Mouse (Mus musculus) liver, embryonic 14.5 days (tissue): ENCODE results near the gene Prap1. TPM values are rescaled to one million over a fixed set of nuclear protein-coding genes. Genes with fewer than 3 reads are reported as not detected.

Experiments used
- ATAC-seq: fragments of 200-750 bp; cut with Nextera tagmentation; 2 replicates; pipeline ENCODE4 v1.8.0; 2017; ENCODE audit warnings: moderate number of reproducible peaks, mild to moderate bottlenecking, moderate library complexity; ENCODE audit not compliant: insufficient read depth
- DNase-seq, 3 experiments: peaks; one replicate each; pipeline ENCODE4 v3.0.0-alpha.2; 2012 to 2013; ENCODE audit warnings: low read depth in 3 of 3, low spot score in 3 of 3
- H3K27ac ChIP-seq: fragments of 300-500 bp; sonication (generic); 2 replicates; pipeline ENCODE4 v1.5.1; 2014; ENCODE audit warnings: moderate library complexity, mild to moderate bottlenecking, control low read depth, inconsistent platforms
- H3K27me3 ChIP-seq: fragments of 300-500 bp; sonication (generic); 2 replicates; pipeline ENCODE4 v1.6.1; 2014; ENCODE audit warnings: mild to moderate bottlenecking, low read length, moderate library complexity; ENCODE audit not compliant: control insufficient read depth, insufficient read depth
- H3K36me3 ChIP-seq: fragments of 300-500 bp; sonication (generic); replicated peaks from 2 replicates; pipeline ENCODE4 v1.6.1; 2014; ENCODE audit warnings: low read depth; ENCODE audit not compliant: control insufficient read depth, insufficient read depth
- H3K4me1 ChIP-seq, 2 experiments: fragments of 200-500 bp in 1 of 2; fragments of 300-500 bp in 1 of 2; sonication (generic) in 1 of 2; replicated peaks; 2 replicates each; pipeline ENCODE4 v1.6.1; 2012 to 2014; ENCODE audit warnings: antibody characterized with exemption in 1 of 2, inconsistent platforms in 1 of 2, low read length in 1 of 2; ENCODE audit not compliant: control insufficient read depth in 2 of 2, insufficient read depth in 2 of 2
- H3K4me2 ChIP-seq: fragments of 300-500 bp; sonication (generic); 2 replicates; pipeline ENCODE4 v1.6.1; 2014; ENCODE audit warnings: low read depth, mild to moderate bottlenecking, control low read depth, moderate library complexity
- H3K4me3 ChIP-seq, 2 experiments: fragments of 200-500 bp in 1 of 2; fragments of 300-500 bp in 1 of 2; sonication (generic) in 1 of 2; 2 replicates each; pipeline ENCODE4 v1.5.1; 2012 to 2014; ENCODE audit warnings: low read depth in 2 of 2, low read length in 2 of 2, mild to moderate bottlenecking in 2 of 2, control low read depth in 1 of 2, inconsistent platforms in 1 of 2, moderate library complexity in 1 of 2; ENCODE audit not compliant: insufficient read depth in 1 of 2
- H3K9ac ChIP-seq: fragments of 300-500 bp; sonication (generic); replicated peaks from 2 replicates; pipeline ENCODE4 v1.6.1; 2014; ENCODE audit warnings: mild to moderate bottlenecking, control low read depth, moderate library complexity
- H3K9me3 ChIP-seq: fragments of 300-500 bp; sonication (generic); 2 replicates; pipeline ENCODE4 v1.6.1; 2016; ENCODE audit warnings: low read length, mixed read lengths; ENCODE audit not compliant: control insufficient read depth
- CTCF ChIP-seq: IDR thresholded peaks from 2 replicates; pipeline ENCODE4 v1.5.1; 2016; ENCODE audit warnings: antibody characterized with exemption, low read depth, control low read depth
- EP300 ChIP-seq: IDR thresholded peaks from 2 replicates; pipeline ENCODE4 v1.6.1; 2016; ENCODE audit warnings: antibody characterized with exemption, low read depth
- WGBS: fragments of 180-500 bp; shearing (Covaris S2); extraction: QIAGEN DNeasy Blood & Tissue Kit; methylation state at CpG from one replicate; pipeline ENCODE4 v1.1.7; 2014; ENCODE audit not compliant: insufficient replicate concordance; 5-methylcytosine and 5-hydroxymethylcytosine counted together
- polyA plus RNA-seq, 2 experiments: library from polyadenylated mRNA; depleted of rRNA in 1 of 2; stranded (reverse) in 1 of 2; unstranded in 1 of 2; fragments of >200 nt; fragmentation: Nextera tagmentation in 1 of 2; extraction: Ambion mirVana in 1 of 2; gene quantifications; 2 replicates each; pipeline versions ENCODE4 v1.2.1 to v1.2.3; 2012 to 2014

The Prap1 gene
- polyA plus RNA-seq (2012; rRNA removed) (0.87 TPM in 1 of 2 replicates, not detected in the other), polyA plus RNA-seq (2014; fragmentation: Nextera tagmentation; extraction: Ambion mirVana) (not detected in 2 replicates)

DNA sequence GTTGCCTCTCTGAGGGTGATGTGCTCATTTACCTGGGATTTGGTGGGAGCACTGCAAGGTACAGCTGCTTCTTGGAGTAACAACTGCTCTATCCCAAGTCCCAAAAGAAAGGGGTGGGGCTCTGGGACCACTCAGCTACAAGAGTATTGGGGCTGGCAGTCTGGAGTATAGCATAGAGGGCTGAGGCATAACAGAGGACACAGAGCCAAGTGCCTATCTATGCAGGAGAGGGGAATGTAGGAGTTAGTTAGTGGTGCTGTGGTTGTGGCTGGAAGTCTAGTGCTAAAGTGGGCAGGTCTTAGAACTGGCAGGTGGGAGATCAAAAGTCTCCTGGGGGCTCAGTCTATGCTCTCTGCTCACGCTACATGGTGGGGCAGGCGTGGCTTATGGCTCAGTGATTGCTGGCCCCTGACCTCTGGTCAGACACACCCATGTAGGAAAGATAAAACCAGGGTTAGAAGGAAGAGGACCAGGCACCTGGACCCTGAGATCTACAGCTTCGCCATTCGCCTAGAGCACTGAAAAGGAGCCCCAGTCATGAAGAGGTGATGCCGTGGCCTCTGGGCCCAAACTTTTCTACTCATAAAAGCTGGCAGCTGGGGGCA lies at the start of gene Prap1:
Gene Prap1, plus strand, starts transcription at position 472 of the 605 bp plus-strand sequence.
- WGBS: 51% methylated on average over 5 of the region's 5 CpGs
- ATAC-seq (no peak), DNase-seq (no peak)
- Histone ChIP-seq H3K9me3 (no peaks in the 10 kb centered on the region), H3K27ac (no peak within 1 kb of the TSS), H3K36me3 (no peaks in the 10 kb centered on the region), H3K27me3 (no peaks in the 10 kb centered on the region; the same call in 1 of the 2 replicates), H3K9ac (no peak within 1 kb of the TSS), H3K4me3 (no peak within 1 kb of the TSS), H3K4me1 (no peaks in the 10 kb centered on the region), H3K4me2 (no peak within 1 kb of the TSS)
- TF ChIP-seq CTCF (no peak), EP300 (no peak)

DNA sequence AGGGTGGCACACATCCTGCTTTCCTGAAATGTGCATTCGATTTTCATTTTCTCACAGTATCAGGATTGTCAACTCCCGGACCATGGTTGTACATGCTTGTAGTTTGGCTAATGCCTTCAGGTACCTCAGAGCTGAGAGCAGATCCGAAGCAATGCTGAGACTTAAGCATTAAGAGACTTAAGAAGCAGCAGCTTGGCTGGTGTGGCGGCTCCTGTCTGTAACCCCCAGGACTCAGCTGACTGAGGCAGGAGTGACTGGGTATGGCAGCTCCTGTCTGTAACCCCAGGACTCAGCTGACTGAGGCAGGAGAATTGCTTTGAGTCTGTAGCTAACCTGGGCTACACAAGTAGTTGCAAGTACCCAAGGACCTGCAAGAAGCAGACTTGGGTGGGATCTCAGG lies 47.6 kb upstream of the Prap1 start:
- Histone ChIP-seq H3K27ac (no peak overlapping the region), H3K4me3 (no peak overlapping the region), H3K4me2 (no peak overlapping the region), H3K36me3 (no peaks in the 10 kb centered on the region), H3K27me3 (peaks cover 57% of the 10 kb centered on the region), H3K9me3 (no peaks in the 10 kb centered on the region), H3K9ac (no peak overlapping the region), H3K4me1 (peaks cover 4 to 6% of the 10 kb centered on the region in 2 experiments; a peak in 3 of 4 replicates)
- no peak for ATAC-seq
- no peak for TF ChIP-seq CTCF
- no peak for TF ChIP-seq EP300
- 50% methylated on average over 4 of the region's 4 CpGs for whole genome bisulfite sequencing
- no peak for DNase-seq

DNA sequence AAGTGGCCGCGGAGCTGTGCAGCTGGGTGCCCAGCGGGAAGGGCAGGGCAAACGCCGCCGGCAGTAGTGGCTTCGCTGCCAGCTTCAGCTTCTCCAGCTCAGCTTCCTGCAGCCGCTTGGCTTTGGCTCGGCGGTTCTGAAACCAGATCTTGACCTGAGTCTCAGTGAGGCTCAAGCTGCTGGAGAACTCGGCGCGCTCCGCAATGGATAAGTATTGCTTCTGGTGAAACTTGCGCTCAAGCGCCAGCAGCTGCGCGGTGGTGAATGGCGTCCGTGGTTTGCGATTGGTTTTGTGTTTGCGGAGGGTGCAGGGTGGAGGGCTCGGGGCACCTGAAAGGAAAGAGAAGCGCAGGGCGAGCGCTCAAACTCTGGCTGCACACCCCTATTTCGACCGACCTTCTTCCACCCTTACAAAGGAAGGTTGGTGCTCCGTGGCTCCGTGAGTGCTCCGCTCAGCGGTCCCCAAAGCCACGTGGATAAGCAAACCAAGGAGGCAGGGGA lies 45.3 kb upstream of the Prap1 start:
- Histone ChIP-seq H3K4me2 (peak overlapping the region; percentile 28; the same call in 1 of the 2 replicates), H3K36me3 (no peaks in the 10 kb centered on the region), H3K27ac (no peak overlapping the region), H3K4me1 (peaks cover 0 to under 1% of the 10 kb centered on the region in 2 experiments; a peak in 3 of 4 replicates), H3K9ac (no peak overlapping the region), H3K9me3 (no peaks in the 10 kb centered on the region), H3K27me3 (peaks cover 75% of the 10 kb centered on the region), H3K4me3 (peak overlapping the region in 1 of 2 experiments; percentile 4; a peak in 1 of 4 replicates)
- TF ChIP-seq CTCF (no peak), EP300 (no peak)
- DNase-seq (no peak), ATAC-seq (no peak)
- 2% methylated on average over 33 of the region's 33 CpGs for WGBS

DNA sequence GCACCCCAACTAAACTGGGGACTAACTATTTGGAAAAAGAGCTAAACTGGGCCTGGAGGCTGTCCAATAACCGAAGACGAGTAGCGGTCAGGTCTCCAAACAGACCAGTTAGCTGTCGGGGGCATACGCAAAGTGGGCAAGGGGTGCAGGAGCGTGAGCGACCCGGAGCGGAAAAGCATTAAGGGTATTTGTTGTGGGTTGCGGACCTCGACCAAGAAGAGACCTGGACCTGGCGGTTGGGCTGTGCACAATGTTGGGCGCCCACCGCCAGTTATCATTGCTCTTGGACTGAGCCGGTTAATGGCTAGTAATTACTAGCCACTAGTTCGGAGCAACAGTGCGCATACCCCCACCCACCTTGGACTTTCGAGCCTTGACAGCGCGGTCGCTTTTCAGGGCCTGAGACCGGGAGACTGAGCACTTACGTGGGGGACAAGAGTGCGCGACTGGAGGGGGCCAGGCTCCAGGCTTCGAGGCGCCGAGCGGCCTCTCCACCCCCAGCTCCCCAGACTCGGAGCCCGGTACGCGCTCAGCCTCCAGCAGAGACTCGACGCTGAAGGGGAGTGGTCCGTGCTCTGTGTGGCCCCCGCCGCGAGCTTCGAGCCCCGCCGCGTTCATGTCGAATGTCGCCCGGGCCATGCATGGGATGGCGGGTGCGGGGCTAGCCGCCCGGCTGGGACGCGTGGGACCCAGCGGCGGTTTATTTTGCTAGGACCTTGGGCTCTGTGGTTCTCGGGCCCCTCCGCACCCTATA lies 44.7 kb upstream of the Prap1 start, which contains the start of gene Msx3:
Gene Msx3, minus strand, starts transcription at position 729 of the 754 bp plus-strand sequence.
- H3K4me3 ChIP-seq: peak within 1 kb of the TSS; percentile 22 to 30
- no peak for TF ChIP-seq CTCF
- no peak for TF ChIP-seq EP300
- DNase-seq: no peak
- H3K4me1 ChIP-seq: no peaks in the 10 kb centered on the region
- peak within 1 kb of the TSS; percentile 46 for H3K4me2 ChIP-seq
- H3K9ac ChIP-seq: no peak within 1 kb of the TSS
- no peaks in the 10 kb centered on the region for H3K9me3 ChIP-seq
- peaks cover 79% of the 10 kb centered on the region for H3K27me3 ChIP-seq
- WGBS: 2% methylated on average over 56 of the region's 56 CpGs
- H3K27ac ChIP-seq: no peak within 1 kb of the TSS
- ATAC-seq: no peak
- H3K36me3 ChIP-seq: no peaks in the 10 kb centered on the region
